Mouse (Mus musculus): ENCODE results near the gene Lrrc8d. TPM values are rescaled to one million over a fixed set of nuclear protein-coding genes. Genes with fewer than 3 reads are reported as not detected.

Gene Lrrc8d
- polyA plus RNA-seq, 1 experiment from 2014 or later, result 9.7 TPM

- ATAC-seq (ENCODE audit: insufficient read depth, low FRiP score), result no peak
- peaks cover 19% of the 10 kb centered on the region for H3K9me3 ChIP-seq (replicated peaks; ENCODE audit: control insufficient read depth, low read length)
- peaks cover 29% of the 10 kb centered on the region for H3K36me3 ChIP-seq (ENCODE audit: control insufficient read depth, insufficient read depth, low read length)
- no peak overlapping the region for H3K27ac ChIP-seq (ENCODE audit: low read length)
- no peak overlapping the region for H3K4me2 ChIP-seq (ENCODE audit: low read depth, low read length)
- no peaks in the 10 kb centered on the region for H3K4me1 ChIP-seq (ENCODE audit: control insufficient read depth, insufficient read depth, low read length)
- H3K27me3 ChIP-seq (ENCODE audit: control insufficient read depth, insufficient read depth, low read length), result no peaks in the 10 kb centered on the region
- H3K9ac ChIP-seq (ENCODE audit: low read length), result no peak overlapping the region
- WGBS, result 76% methylated on average over 11 of the region's 11 CpGs
- H3K4me3 ChIP-seq (replicated peaks; ENCODE audit: low read length), result no peak overlapping the region
Observed at GRCm38 (mm10) chr5:105809056-105809455, 109.3 kb downstream of the Lrrc8d start.

DNA sequence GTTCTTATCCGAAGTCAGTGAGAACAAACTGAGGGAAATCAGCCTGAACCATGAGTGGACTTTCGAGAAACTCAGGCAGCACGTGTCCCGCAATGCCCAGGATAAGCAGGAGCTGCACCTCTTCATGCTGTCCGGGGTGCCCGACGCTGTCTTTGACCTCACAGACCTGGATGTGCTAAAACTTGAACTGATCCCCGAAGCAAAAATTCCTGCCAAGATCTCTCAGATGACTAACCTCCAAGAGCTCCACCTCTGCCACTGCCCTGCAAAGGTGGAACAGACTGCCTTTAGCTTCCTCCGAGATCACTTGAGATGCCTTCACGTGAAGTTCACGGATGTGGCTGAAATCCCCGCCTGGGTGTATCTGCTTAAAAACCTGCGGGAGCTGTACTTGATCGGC is 113.3 kb downstream of the Lrrc8d start:
- no peak overlapping the region for H3K9ac ChIP-seq (ENCODE audit: low read length)
- H3K9me3 ChIP-seq (replicated peaks; ENCODE audit: control insufficient read depth, low read length), result peaks cover 19% of the 10 kb centered on the region
- H3K27me3 ChIP-seq (ENCODE audit: control insufficient read depth, insufficient read depth, low read length), result no peaks in the 10 kb centered on the region
- 98% methylated on average over 14 of the region's 14 CpGs for WGBS
- H3K4me2 ChIP-seq (ENCODE audit: low read depth, low read length), result no peak overlapping the region
- H3K27ac ChIP-seq (ENCODE audit: low read length), result no peak overlapping the region
- peaks cover 32% of the 10 kb centered on the region for H3K36me3 ChIP-seq (ENCODE audit: control insufficient read depth, insufficient read depth, low read length)
- no peak for ATAC-seq (ENCODE audit: insufficient read depth, low FRiP score)
- no peak overlapping the region for H3K4me3 ChIP-seq (replicated peaks; ENCODE audit: low read length)
- no peaks in the 10 kb centered on the region for H3K4me1 ChIP-seq (ENCODE audit: control insufficient read depth, insufficient read depth, low read length)

- Histone ChIP-seq H3K9me3 (replicated peaks; ENCODE audit: control insufficient read depth, low read length) (peaks cover 19% of the 10 kb centered on the region), H3K27me3 (ENCODE audit: control insufficient read depth, insufficient read depth, low read length) (no peaks in the 10 kb centered on the region), H3K27ac (ENCODE audit: low read length) (no peak overlapping the region), H3K36me3 (ENCODE audit: control insufficient read depth, insufficient read depth, low read length) (peaks cover 32% of the 10 kb centered on the region), H3K4me3 (replicated peaks; ENCODE audit: low read length) (no peak overlapping the region), H3K9ac (ENCODE audit: low read length) (no peak overlapping the region), H3K4me2 (ENCODE audit: low read depth, low read length) (no peak overlapping the region), H3K4me1 (ENCODE audit: control insufficient read depth, insufficient read depth, low read length) (no peaks in the 10 kb centered on the region)
- no peak for ATAC-seq (ENCODE audit: insufficient read depth, low FRiP score)
- 89% methylated on average over 10 of the region's 10 CpGs for WGBS
Observed at GRCm38 (mm10) chr5:105813974-105814373, 114.2 kb downstream of the Lrrc8d start.

GRCm38 (mm10) chr5:105816118-105816517 is 116.3 kb downstream of the Lrrc8d start:
- Histone ChIP-seq H3K4me3 (replicated peaks; ENCODE audit: low read length) (no peak overlapping the region), H3K36me3 (ENCODE audit: control insufficient read depth, insufficient read depth, low read length) (peaks cover 32% of the 10 kb centered on the region), H3K27ac (ENCODE audit: low read length) (no peak overlapping the region), H3K9ac (ENCODE audit: low read length) (no peak overlapping the region), H3K27me3 (ENCODE audit: control insufficient read depth, insufficient read depth, low read length) (no peaks in the 10 kb centered on the region), H3K4me1 (ENCODE audit: control insufficient read depth, insufficient read depth, low read length) (no peaks in the 10 kb centered on the region), H3K4me2 (ENCODE audit: low read depth, low read length) (no peak overlapping the region), H3K9me3 (replicated peaks; ENCODE audit: control insufficient read depth, low read length) (peaks cover 19% of the 10 kb centered on the region)
- ATAC-seq (ENCODE audit: insufficient read depth, low FRiP score), result no peak
- 85% methylated on average over 14 of the region's 14 CpGs for WGBS

DNA sequence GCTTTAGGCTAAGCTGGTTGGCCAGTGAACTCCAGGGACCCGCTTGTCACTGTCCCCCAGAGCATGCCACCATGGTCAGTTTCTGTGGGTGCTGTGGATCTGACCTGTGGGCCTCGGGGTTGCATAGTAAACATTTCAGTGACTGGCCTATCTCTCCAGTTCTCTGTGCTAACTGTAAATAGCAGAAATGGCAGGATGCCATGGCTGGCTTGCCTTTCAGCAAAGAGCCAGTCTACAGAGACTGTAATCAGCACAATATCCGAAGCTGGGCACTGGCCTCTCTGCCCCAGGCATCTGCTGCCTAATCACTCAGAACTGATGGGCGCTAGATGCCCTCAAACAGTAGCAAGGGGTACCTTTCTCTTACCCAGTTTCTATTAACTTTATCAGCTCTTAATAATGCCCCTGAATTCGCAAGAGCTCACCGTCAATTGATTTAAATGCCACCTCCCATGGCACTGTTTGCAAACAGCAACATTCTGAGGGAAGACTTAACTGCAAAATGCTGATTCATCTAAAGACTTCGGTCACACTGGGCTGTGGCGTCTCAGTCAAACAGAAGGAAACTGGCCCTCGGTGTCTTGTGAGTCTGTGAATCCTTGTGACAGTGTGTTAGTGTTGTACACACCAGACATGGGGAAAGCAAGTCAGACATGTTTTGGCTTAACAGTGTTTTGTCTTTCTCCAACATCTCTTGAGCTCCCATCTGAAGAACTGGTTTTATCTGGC is 117.6 kb downstream of the Lrrc8d start:
- Histone ChIP-seq H3K36me3 (ENCODE audit: control insufficient read depth, insufficient read depth, low read length) (peaks cover 20% of the 10 kb centered on the region), H3K9me3 (replicated peaks; ENCODE audit: control insufficient read depth, low read length) (peaks cover 13% of the 10 kb centered on the region), H3K4me1 (ENCODE audit: control insufficient read depth, insufficient read depth, low read length) (no peaks in the 10 kb centered on the region), H3K9ac (ENCODE audit: low read length) (0 out of 2 replicates have a peak overlapping the region, but pooled peaks have one; percentile 19), H3K4me2 (ENCODE audit: low read depth, low read length) (no peak overlapping the region), H3K4me3 (replicated peaks; ENCODE audit: low read length) (no peak overlapping the region), H3K27ac (ENCODE audit: low read length) (no peak overlapping the region), H3K27me3 (ENCODE audit: control insufficient read depth, insufficient read depth, low read length) (no peaks in the 10 kb centered on the region)
- 74% methylated on average over 9 of the region's 9 CpGs for WGBS
- no peak for ATAC-seq (ENCODE audit: insufficient read depth, low FRiP score)

- H3K27me3 ChIP-seq (ENCODE audit: control insufficient read depth, insufficient read depth, low read length), result no peaks in the 10 kb centered on the region
- no peak for ATAC-seq (ENCODE audit: insufficient read depth, low FRiP score)
- no peak overlapping the region for H3K9ac ChIP-seq (ENCODE audit: low read length)
- H3K27ac ChIP-seq (ENCODE audit: low read length), result no peak overlapping the region
- peaks cover 3% of the 10 kb centered on the region for H3K9me3 ChIP-seq (replicated peaks; ENCODE audit: control insufficient read depth, low read length)
- no peak overlapping the region for H3K4me3 ChIP-seq (replicated peaks; ENCODE audit: low read length)
- no peak overlapping the region for H3K4me2 ChIP-seq (ENCODE audit: low read depth, low read length)
- peaks cover 10% of the 10 kb centered on the region for H3K36me3 ChIP-seq (ENCODE audit: control insufficient read depth, insufficient read depth, low read length)
- H3K4me1 ChIP-seq (ENCODE audit: control insufficient read depth, insufficient read depth, low read length), result peaks cover 7% of the 10 kb centered on the region
- WGBS, result 70% methylated on average over 5 of the region's 5 CpGs
Observed at GRCm38 (mm10) chr5:105818411-105818810, 118.6 kb downstream of the Lrrc8d start.

DNA sequence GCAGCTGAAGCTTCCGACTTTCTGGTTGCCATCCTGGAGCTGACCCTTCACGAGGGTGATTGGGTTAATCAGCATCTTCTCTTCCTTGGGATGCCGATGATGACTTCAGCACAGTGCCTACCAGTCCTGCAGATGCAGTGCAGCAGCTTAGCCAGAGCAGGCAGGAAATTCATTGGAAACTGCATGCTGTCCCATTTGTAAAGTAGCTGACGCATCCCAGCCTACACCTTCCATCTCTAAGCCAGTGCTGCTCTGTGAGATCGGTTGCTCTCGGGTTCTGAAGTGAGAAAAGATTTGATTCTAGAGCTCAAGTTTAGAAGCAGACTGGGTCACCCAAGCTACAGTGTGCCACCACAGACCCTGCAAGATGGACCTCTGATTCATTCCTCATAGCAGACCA is 121.6 kb downstream of the Lrrc8d start:
- Histone ChIP-seq H3K27ac (ENCODE audit: low read length) (no peak overlapping the region), H3K27me3 (ENCODE audit: control insufficient read depth, insufficient read depth, low read length) (no peaks in the 10 kb centered on the region), H3K36me3 (ENCODE audit: control insufficient read depth, insufficient read depth, low read length) (no peaks in the 10 kb centered on the region), H3K9me3 (replicated peaks; ENCODE audit: control insufficient read depth, low read length) (no peaks in the 10 kb centered on the region), H3K9ac (ENCODE audit: low read length) (no peak overlapping the region), H3K4me3 (replicated peaks; ENCODE audit: low read length) (no peak overlapping the region), H3K4me2 (ENCODE audit: low read depth, low read length) (no peak overlapping the region), H3K4me1 (ENCODE audit: control insufficient read depth, insufficient read depth, low read length) (peaks cover 16% of the 10 kb centered on the region)
- ATAC-seq (ENCODE audit: insufficient read depth, low FRiP score), result no peak
- WGBS, result 73% methylated on average over 6 of the region's 6 CpGs

GRCm38 (mm10) chr5:105822521-105823498 is 123.0 kb downstream of the Lrrc8d start:
- peaks cover 16% of the 10 kb centered on the region for H3K4me1 ChIP-seq (ENCODE audit: control insufficient read depth, insufficient read depth, low read length)
- no peak overlapping the region for H3K4me3 ChIP-seq (replicated peaks; ENCODE audit: low read length)
- H3K36me3 ChIP-seq (ENCODE audit: control insufficient read depth, insufficient read depth, low read length), result no peaks in the 10 kb centered on the region
- 0 out of 2 replicates have a peak overlapping the region, but pooled peaks have one; percentile 24 for H3K9ac ChIP-seq (ENCODE audit: low read length)
- no peak for ATAC-seq (ENCODE audit: insufficient read depth, low FRiP score)
- H3K27me3 ChIP-seq (ENCODE audit: control insufficient read depth, insufficient read depth, low read length), result no peaks in the 10 kb centered on the region
- H3K4me2 ChIP-seq (ENCODE audit: low read depth, low read length), result no peak overlapping the region
- peak overlapping the region; percentile 44; the same call in 1 of the 2 replicates for H3K27ac ChIP-seq (ENCODE audit: low read length)
- WGBS, result 63% methylated on average over 15 of the region's 15 CpGs
- no peaks in the 10 kb centered on the region for H3K9me3 ChIP-seq (replicated peaks; ENCODE audit: control insufficient read depth, low read length)

GRCm38 (mm10) chr5:105824282-105824681 is 124.5 kb downstream of the Lrrc8d start:
- ATAC-seq (ENCODE audit: insufficient read depth, low FRiP score), result no peak
- no peak overlapping the region for H3K4me3 ChIP-seq (replicated peaks; ENCODE audit: low read length)
- WGBS, result 58% methylated on average over 7 of the region's 7 CpGs
- no peaks in the 10 kb centered on the region for H3K9me3 ChIP-seq (replicated peaks; ENCODE audit: control insufficient read depth, low read length)
- H3K27me3 ChIP-seq (ENCODE audit: control insufficient read depth, insufficient read depth, low read length), result no peaks in the 10 kb centered on the region
- H3K4me1 ChIP-seq (ENCODE audit: control insufficient read depth, insufficient read depth, low read length), result peaks cover 16% of the 10 kb centered on the region
- H3K36me3 ChIP-seq (ENCODE audit: control insufficient read depth, insufficient read depth, low read length), result no peaks in the 10 kb centered on the region
- H3K4me2 ChIP-seq (ENCODE audit: low read depth, low read length), result no peak overlapping the region
- no peak overlapping the region for H3K27ac ChIP-seq (ENCODE audit: low read length)
- no peak overlapping the region for H3K9ac ChIP-seq (ENCODE audit: low read length)

Data from stomach, embryonic 16.5 days (tissue).